Mouse (Mus musculus): ENCODE measurements around the gene Fxyd7. TPM values are rescaled to one million over a fixed set of nuclear protein-coding genes. Genes with fewer than 3 reads are reported as not detected.

Gene Fxyd7
- polyA plus RNA-seq, 1 experiment from 2014 or later: 21.6 TPM

- Histone ChIP-seq H3K27ac (no peak overlapping the region), H3K4me2 (no peak overlapping the region), H3K9me3 (no peaks in the 10 kb centered on the region), H3K4me1 (no peaks in the 10 kb centered on the region), H3K9ac (no peak overlapping the region), H3K36me3 (no peaks in the 10 kb centered on the region), H3K4me3 (replicated peaks) (no peak overlapping the region), H3K27me3 (replicated peaks) (no peaks in the 10 kb centered on the region)
- no peak for ATAC-seq (ENCODE audit: insufficient read depth, low FRiP score, low read depth)
- WGBS: 75% methylated on average over 7 of the region's 7 CpGs
These were observed 19.5 kb downstream of the Fxyd7 start for GRCm38 (mm10) chr7:31031731-31032130.

- Histone ChIP-seq H3K27ac (no peak overlapping the region), H3K4me2 (no peak overlapping the region), H3K4me3 (replicated peaks) (no peak overlapping the region), H3K4me1 (no peaks in the 10 kb centered on the region), H3K9ac (no peak overlapping the region), H3K9me3 (no peaks in the 10 kb centered on the region), H3K27me3 (replicated peaks) (no peaks in the 10 kb centered on the region), H3K36me3 (no peaks in the 10 kb centered on the region)
- no peak for ATAC-seq (ENCODE audit: insufficient read depth, low FRiP score, low read depth)
- WGBS: 70% methylated on average over 2 of the region's 2 CpGs
These were observed 20.6 kb downstream of the Fxyd7 start for GRCm38 (mm10) chr7:31030717-31031116.

- Histone ChIP-seq H3K4me1 (no peaks in the 10 kb centered on the region), H3K27ac (no peak overlapping the region), H3K9me3 (no peaks in the 10 kb centered on the region), H3K27me3 (replicated peaks) (no peaks in the 10 kb centered on the region), H3K36me3 (no peaks in the 10 kb centered on the region), H3K4me3 (replicated peaks) (no peak overlapping the region), H3K4me2 (no peak overlapping the region), H3K9ac (no peak overlapping the region)
- no peak for ATAC-seq (ENCODE audit: insufficient read depth, low FRiP score, low read depth)
- WGBS: 71% methylated on average over 8 of the region's 8 CpGs
These were observed 22.7 kb downstream of the Fxyd7 start for GRCm38 (mm10) chr7:31028609-31029008.

GRCm38 (mm10) chr7:31017104-31017901, 34.0 kb downstream of the Fxyd7 start:
- Histone ChIP-seq H3K27me3 (replicated peaks) (no peaks in the 10 kb centered on the region), H3K36me3 (no peaks in the 10 kb centered on the region), H3K4me2 (no peak overlapping the region; the same call in 1 of the 2 replicates), H3K27ac (0 out of 2 replicates have a peak overlapping the region, but pooled peaks have one; percentile 0), H3K9ac (no peak overlapping the region), H3K4me1 (peaks cover 12% of the 10 kb centered on the region), H3K9me3 (no peaks in the 10 kb centered on the region), H3K4me3 (replicated peaks) (no peak overlapping the region)
- peak; percentile 77 for ATAC-seq (ENCODE audit: insufficient read depth, low FRiP score, low read depth)
- 34% methylated on average over 10 of the region's 10 CpGs for WGBS

- ATAC-seq (ENCODE audit: insufficient read depth, low FRiP score, low read depth): no peak
- Histone ChIP-seq H3K36me3 (no peaks in the 10 kb centered on the region), H3K27ac (no peak overlapping the region), H3K4me3 (replicated peaks) (no peak overlapping the region), H3K9me3 (no peaks in the 10 kb centered on the region), H3K27me3 (replicated peaks) (no peaks in the 10 kb centered on the region), H3K4me1 (peaks cover 12% of the 10 kb centered on the region), H3K4me2 (no peak overlapping the region), H3K9ac (no peak overlapping the region)
- WGBS: 65% methylated on average over 5 of the region's 5 CpGs
These were observed 38.3 kb downstream of the Fxyd7 start for GRCm38 (mm10) chr7:31012971-31013370.

GRCm38 (mm10) chr7:31008889-31009288, 42.4 kb downstream of the Fxyd7 start:
- no peak overlapping the region for H3K27ac ChIP-seq
- no peak for ATAC-seq (ENCODE audit: insufficient read depth, low FRiP score, low read depth)
- WGBS: 31% methylated on average over 3 of the region's 3 CpGs

GRCm38 (mm10) chr7:31008175-31008574, 43.1 kb downstream of the Fxyd7 start:
- ATAC-seq (ENCODE audit: insufficient read depth, low FRiP score, low read depth): 0 out of 2 replicates have a peak, but pooled peaks have one; percentile 31
- H3K27ac ChIP-seq: 0 out of 2 replicates have a peak overlapping the region, but pooled peaks have one; percentile 16

More at GRCm38 (mm10) chr7:31008889-31009288, 42.4 kb downstream of the Fxyd7 start:
- Histone ChIP-seq H3K27me3 (replicated peaks) (no peaks in the 10 kb centered on the region), H3K9me3 (no peaks in the 10 kb centered on the region), H3K4me2 (no peak overlapping the region), H3K9ac (no peak overlapping the region), H3K4me1 (no peaks in the 10 kb centered on the region), H3K4me3 (replicated peaks) (no peak overlapping the region), H3K36me3 (no peaks in the 10 kb centered on the region)

GRCm38 (mm10) chr7:31007775-31008174, 43.5 kb downstream of the Fxyd7 start:
- no peak for ATAC-seq (ENCODE audit: insufficient read depth, low FRiP score, low read depth)
- H3K4me2 ChIP-seq: no peak overlapping the region
- H3K4me1 ChIP-seq: peaks cover under 1% of the 10 kb centered on the region; the same call in 1 of the 2 replicates
- H3K27me3 ChIP-seq (replicated peaks): no peaks in the 10 kb centered on the region
- H3K27ac ChIP-seq: no peak overlapping the region
- no peak overlapping the region for H3K9ac ChIP-seq
- H3K9me3 ChIP-seq: no peaks in the 10 kb centered on the region
- no peaks in the 10 kb centered on the region for H3K36me3 ChIP-seq
- 41% methylated on average over 1 of the region's 1 CpGs for whole genome bisulfite sequencing
- H3K4me3 ChIP-seq (replicated peaks): no peak overlapping the region

More at GRCm38 (mm10) chr7:31008175-31008574, 43.1 kb downstream of the Fxyd7 start:
- H3K36me3 ChIP-seq: no peaks in the 10 kb centered on the region
- H3K27me3 ChIP-seq (replicated peaks): no peaks in the 10 kb centered on the region
- no peak overlapping the region for H3K4me3 ChIP-seq (replicated peaks)
- H3K4me1 ChIP-seq: no peaks in the 10 kb centered on the region
- no peak overlapping the region for H3K9ac ChIP-seq
- H3K9me3 ChIP-seq: no peaks in the 10 kb centered on the region
- no peak overlapping the region for H3K4me2 ChIP-seq
- WGBS: 72% methylated on average over 1 of the region's 1 CpGs

GRCm38 (mm10) chr7:31002650-31003049, 48.6 kb downstream of the Fxyd7 start:
- Histone ChIP-seq H3K4me2 (no peak overlapping the region), H3K9me3 (no peaks in the 10 kb centered on the region), H3K4me1 (peaks cover 12% of the 10 kb centered on the region), H3K27me3 (replicated peaks) (no peaks in the 10 kb centered on the region), H3K9ac (no peak overlapping the region), H3K36me3 (no peaks in the 10 kb centered on the region), H3K4me3 (replicated peaks) (no peak overlapping the region), H3K27ac (no peak overlapping the region)
- WGBS: 56% methylated on average over 8 of the region's 8 CpGs
- ATAC-seq (ENCODE audit: insufficient read depth, low FRiP score, low read depth): no peak

GRCm38 (mm10) chr7:31000505-31001020, 50.7 kb downstream of the Fxyd7 start:
- Histone ChIP-seq H3K4me2 (peak overlapping the region; percentile 9; the same call in 1 of the 2 replicates), H3K9ac (no peak overlapping the region)
- WGBS: 6% methylated on average over 7 of the region's 7 CpGs

GRCm38 (mm10) chr7:30996491-30996890, 54.8 kb downstream of the Fxyd7 start:
- Histone ChIP-seq H3K36me3 (no peaks in the 10 kb centered on the region), H3K9me3 (no peaks in the 10 kb centered on the region), H3K27me3 (replicated peaks) (no peaks in the 10 kb centered on the region), H3K27ac (no peak overlapping the region), H3K4me1 (peaks cover 11% of the 10 kb centered on the region), H3K4me2 (no peak overlapping the region), H3K9ac (no peak overlapping the region), H3K4me3 (replicated peaks) (no peak overlapping the region)
- 86% methylated on average over 2 of the region's 2 CpGs for WGBS
- ATAC-seq (ENCODE audit: insufficient read depth, low FRiP score, low read depth): no peak

More at GRCm38 (mm10) chr7:31000505-31001020, 50.7 kb downstream of the Fxyd7 start:
- Histone ChIP-seq H3K36me3 (no peaks in the 10 kb centered on the region), H3K4me1 (peaks cover 12% of the 10 kb centered on the region), H3K9me3 (no peaks in the 10 kb centered on the region), H3K4me3 (replicated peaks) (no peak overlapping the region), H3K27me3 (replicated peaks) (no peaks in the 10 kb centered on the region), H3K27ac (no peak overlapping the region; the same call in 1 of the 2 replicates)
- ATAC-seq (ENCODE audit: insufficient read depth, low FRiP score, low read depth): peak; percentile 65

GRCm38 (mm10) chr7:30993986-30994385, 57.3 kb downstream of the Fxyd7 start:
- ATAC-seq (ENCODE audit: insufficient read depth, low FRiP score, low read depth): no peak
- WGBS: 90% methylated on average over 5 of the region's 5 CpGs

More at GRCm38 (mm10) chr7:30993986-30994385, 57.3 kb downstream of the Fxyd7 start:
- Histone ChIP-seq H3K4me3 (replicated peaks) (no peak overlapping the region), H3K27me3 (replicated peaks) (no peaks in the 10 kb centered on the region), H3K36me3 (no peaks in the 10 kb centered on the region), H3K4me2 (no peak overlapping the region), H3K27ac (no peak overlapping the region), H3K9me3 (no peaks in the 10 kb centered on the region), H3K9ac (no peak overlapping the region), H3K4me1 (no peaks in the 10 kb centered on the region)

Measured in stomach, embryonic 15.5 days (tissue).